Mouse (Mus musculus) ZHBTc4 (cell line): Measurements from ENCODE around the gene H3f3a.
A peak's percentile ranks its signal among the peaks of the same experiment; 100 is the strongest.

Experiments
- DNase-seq: peaks from one replicate; pipeline ENCODE4 v3.0.0-alpha.2; 2011; ENCODE audit warnings: low read depth, low spot score

H3f3a gene

DNA sequence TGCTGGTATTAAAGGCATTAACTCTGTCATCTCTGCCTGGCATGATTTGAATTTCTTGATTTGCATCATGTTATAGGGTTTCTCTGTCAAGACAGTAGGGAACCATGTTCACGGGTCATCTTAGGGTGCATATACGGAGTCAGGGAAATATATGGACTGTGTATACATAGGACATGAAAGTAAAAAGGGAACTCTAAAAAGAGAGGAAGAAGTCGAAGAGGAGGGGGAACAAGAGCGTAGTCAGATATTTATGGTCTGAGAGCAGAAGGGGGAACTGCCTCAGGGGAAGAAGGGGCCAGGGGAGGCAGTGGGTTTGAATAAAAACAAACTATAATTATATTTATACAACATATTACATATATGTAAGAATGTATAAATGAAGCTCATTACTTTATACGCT, 8.5 kb upstream of the H3f3a start:
- no peak for DNase-seq

DNA sequence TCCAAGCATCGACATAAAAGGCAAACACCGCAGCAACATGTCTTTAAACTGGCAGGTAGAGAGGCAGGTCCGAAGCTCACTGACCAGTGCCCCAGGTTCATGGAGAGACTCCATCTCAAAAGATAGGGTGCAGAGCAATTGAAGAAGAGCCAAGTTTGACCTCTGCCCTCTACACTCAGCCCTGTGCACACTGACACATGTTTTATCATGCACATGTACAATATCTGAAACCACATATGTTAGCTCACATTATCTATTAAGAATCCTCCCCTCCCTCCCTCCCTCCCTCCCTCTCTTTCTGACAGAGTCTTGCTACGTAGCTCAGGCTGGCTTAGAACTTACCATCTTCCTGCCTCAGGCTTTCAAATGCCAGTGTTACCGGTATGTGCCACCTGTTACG, 7.4 kb upstream of the H3f3a start:
- no peak for DNase-seq

DNA sequence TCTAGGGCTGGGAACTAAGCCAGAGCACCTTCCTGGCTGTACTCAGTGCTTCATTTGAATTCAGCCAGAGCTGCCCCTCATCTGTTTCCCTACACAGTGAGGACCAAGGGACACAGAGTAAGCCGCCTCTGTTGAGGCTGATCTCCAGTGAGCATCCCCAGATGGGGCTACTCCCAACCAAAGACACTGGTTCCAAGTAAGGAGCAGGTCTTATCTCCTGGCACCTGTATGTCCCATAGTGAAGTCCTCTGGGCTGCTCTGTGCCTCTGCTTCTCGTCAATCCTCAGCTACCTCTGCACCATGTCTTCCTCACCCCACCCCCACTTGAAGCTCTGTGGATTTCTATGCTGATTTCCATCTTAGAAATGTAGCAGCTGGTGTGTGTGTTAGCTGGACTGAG, 4.3 kb upstream of the H3f3a start:
- DNase-seq: no peak

DNA sequence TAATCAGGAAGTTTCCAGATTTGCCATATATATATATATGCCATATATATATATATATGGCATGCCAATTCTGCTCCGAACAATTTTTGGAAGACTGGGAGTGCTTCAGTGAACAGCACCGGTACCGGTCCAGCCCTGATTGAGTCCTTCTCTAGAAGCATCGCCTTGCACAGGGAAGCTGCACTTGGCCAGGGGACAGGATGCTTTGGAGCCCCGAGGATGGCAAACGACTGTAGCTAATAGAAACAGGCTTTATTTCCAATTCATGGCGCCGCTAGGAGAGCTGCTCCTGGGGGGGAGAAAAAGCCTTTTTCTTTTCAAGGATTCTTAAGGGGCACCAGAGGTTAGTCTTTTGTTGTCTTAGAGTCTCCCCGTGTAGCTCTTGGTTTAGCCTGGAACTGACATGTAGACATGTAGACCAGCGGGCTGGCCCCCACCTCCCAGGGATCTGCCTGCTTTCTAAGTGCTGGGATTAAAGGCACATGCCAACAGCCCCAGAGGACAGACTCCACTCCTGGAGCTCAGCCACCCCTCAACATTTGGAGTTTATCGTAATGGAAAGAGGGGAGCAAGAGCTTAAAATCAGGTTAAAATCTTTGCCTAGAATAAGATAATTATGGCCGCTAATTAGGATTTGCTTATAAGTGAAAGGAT, 1.8 kb upstream of the H3f3a start:
- no peak for DNase-seq

DNA sequence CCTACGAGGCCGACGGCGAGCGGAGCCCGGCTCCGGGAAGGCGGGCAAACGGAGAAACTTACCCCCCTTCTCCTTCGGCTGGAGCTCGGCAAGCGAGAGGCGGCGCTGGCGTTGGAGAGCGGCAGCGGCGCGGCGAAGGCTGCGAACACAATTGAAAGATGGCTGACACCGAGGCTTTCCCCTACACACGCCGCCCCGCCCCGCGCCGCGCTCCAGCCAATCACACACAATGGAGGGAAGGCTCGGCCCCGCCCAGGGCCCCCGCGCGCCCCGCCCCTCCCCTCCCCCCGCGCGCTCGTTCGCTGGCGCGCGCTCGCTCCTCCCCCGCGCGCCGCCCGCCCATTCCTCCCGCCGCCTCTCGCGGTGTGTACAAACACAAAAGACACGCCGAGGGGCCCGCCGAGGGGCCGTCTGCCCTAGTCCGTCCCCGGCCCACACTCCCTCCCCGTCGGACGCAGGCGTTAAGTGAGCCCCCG, 296 bp downstream of the H3f3a start:
- peak; percentile 96 for DNase-seq

DNA sequence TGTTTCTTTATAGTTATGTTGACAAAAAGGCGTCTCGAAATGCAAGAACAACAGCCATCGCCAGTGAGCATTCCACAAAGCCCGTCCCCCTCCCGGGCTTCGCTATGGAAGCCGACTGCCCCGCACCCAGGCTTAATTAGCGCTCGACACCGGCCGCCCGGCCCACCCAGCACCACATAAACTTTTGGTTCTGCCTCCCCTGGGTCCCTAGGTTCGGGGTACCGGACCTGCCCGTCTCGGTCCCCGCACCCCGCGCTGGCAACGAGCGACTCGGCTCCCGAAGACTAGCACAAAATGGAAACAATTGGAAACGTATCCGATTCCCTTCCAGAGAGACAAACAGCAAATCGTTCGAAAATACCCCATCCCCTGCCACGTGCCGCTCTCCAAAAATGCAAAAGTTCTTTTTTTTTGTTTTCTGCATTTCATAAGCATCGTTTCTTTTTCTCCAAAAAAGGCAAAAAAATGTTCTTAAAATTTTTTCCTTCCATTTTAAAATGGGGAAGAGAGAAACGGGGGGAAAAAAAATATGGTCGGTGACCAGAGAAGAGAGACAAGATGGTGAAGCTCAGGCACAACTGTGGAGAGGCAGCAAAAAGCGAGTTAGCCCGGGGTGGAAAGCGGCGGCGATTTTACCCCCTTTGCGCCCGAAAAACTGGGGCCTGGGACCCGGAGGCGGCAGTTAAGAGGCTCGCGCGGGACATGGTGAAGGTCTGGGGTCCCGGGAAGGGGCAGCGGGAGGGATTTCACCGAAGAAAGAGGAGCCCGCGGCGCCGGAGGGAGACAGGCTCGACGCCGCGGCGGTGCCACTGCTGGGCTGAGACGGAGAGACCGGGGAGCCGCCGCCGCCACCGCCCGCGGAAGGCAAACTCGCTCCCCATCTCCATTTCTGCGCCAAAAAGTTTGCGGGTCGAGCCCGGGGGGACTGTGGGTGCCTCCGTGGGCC, 1.0 kb downstream of the H3f3a start:
- peak; percentile 68 for DNase-seq

DNA sequence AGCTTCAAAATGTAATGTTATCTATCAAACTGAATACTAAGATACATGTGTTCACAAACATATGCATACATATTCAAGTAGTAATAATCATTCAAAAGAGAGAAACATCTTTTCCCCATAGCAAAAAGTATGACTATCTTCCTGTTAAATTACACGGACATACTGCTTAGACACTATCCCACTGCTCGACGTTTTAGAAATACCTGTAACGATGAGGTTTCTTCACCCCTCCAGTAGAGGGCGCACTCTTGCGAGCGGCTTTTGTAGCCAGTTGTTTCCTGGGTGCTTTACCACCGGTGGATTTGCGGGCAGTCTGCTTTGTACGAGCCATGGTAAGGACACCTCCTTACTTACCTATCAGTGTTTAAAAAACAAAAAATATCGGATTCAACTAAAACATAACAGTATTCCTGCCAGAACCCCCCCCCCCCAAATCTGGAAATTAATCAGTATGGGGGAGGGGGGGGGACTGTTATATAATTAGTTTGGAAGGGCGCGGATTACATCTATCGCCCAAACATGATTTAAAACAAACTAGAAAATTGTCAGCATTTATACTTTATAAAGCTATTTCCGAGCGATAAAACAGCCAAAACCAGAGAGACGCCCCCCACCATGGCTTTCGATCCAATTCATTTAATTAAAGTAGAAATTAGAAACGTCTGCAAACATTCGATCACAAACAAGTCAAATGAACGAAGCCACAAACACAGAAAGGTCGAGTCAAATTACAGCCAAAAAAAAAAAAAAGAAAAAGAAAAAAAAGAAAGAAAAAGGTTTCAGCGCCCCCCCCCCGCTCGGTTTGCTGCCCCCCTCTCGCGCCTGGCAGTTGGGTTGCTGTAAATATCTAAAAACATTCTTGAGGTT, 1.9 kb downstream of the H3f3a start:
- DNase-seq: peak; percentile 63

DNA sequence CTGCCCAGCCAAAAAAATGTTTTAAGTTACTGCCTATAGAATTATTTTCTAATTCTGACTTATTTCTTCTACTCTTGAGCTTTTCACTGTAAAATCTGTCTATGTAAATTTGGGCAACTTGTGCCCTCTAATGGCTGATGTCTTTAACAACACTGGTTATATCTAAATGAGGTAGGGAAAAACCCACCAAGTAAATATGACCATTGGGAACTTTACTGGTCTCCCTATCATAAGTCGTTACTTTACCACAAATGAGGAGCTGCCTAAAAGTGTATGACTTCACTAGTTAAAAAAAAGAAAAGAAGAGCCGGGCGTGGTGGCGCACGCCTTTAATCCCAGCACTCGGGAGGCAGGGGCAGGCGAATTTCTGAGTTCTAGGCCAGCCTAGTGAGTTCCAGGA, 2.8 kb downstream of the H3f3a start:
- peak; percentile 39 for DNase-seq

DNA sequence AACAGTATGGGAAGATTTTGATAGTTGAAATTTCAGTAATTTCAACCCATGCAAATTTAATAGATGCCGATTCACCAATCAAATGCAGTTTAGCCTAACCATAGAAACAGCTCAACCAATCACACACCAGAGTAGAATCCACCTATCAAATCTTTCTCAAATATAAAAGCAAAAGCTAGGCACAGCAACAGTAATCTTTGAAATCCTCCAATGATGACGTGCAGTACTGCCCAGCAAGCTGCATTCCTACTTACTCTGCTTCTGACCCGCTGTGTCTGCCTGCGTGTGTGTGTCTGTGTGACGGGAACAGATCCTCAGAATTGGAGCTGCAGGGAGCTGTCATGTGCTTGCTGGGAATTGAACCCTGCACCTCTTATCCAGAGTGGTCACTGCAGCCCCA, 4.9 kb downstream of the H3f3a start:
- DNase-seq: no peak

DNA sequence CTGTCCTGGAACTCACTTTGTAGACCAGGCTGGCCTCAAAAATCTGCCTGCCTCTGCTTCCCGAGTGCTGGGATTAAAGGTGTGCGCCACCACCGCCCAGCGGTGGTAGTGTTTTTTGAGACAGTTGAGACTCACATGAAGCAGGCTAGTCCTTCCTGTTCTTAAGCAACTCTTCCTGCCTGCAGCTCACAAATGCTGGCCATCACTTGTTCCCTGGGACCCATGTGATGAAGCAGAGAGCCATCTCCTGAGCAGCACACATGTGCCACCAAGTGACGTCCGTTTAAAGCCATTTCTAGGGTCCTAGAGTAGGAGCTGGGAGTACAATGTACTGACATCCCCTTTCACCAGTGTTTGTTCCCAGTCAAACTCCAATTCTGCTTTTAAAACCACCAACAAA, 9.9 kb downstream of the H3f3a start:
- DNase-seq: peak; percentile 46

DNA sequence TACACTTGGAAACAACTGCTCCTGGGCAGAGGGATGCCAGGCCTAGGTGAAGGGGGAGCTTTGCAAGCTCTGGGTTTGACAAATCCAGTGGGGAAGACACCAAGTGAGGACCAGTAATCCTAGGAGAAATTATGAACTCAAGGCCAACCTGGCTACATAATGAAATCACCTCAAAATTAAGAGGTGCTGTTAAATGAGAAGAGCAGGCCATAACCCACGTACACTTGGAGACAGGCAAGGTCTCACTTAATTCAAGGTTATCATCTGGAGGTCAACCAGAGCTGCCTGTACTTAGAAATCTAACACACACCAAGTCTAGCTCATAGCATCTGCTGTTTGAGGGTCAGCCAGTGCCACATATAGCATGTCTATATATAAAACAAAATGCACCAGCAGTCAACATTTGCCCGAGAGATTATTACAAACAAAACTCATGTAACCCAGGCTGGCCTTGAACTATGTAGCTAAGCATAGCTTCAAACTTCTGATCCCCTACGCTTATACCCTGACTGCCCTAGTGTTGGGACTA, 12.2 kb downstream of the H3f3a start:
- no peak for DNase-seq

DNA sequence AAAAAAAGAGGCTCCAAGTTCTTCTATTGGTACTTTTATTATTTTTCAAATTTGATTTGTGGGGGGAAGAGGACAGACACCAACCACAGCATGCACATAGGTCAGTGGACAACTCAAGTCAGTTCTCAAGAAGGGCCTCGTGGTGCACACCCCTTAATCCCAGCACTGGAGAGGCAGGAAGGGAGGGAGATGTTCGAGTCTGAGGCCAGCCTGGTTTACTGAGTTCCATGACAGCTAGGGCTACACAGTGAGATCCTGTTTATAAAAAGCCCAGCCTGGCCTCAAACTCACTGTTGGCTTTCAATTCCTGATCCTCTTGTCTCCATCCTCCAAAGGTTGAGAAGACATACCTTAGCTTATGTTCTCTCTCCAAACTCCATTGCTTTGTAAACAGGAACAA, 12.9 kb downstream of the H3f3a start:
- no peak for DNase-seq

DNA sequence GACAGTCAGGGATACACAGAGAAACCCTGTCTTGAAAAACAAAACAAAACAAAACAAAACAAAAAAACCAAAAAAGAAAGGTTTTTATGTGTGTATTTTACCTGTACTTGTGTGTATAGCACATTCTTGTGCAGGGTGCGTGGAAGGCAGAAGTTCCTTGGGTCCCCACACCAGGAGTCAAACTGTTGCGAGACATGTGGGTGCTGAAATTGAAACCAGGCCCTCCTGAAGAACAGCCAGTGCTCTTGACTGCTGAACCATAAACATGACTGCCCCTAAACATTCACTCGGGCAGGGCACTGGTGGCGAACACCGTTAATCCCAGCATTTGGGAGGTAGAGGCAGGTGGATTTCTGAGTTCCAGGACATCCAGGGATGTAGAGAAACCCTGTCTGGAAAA, 13.7 kb downstream of the H3f3a start:
- no peak for DNase-seq

DNA sequence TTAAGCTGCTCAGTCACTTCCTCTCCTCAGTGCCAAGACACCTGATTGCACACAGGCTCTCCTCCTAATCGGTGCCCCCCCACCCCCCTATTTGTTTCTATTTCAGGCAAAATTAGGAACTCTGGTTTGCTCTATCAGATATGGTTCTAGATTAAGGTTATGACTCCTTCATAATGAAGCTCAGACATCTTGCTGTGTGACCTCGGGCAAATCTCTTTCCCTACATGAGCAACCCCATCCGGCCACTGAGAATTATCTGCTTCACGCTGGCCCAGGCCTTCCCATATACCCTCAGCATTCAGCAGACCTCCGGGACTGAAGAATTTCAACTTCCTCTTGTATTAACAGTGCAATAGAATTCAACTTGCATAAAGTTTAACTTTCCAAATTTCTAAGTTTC, 14.5 kb downstream of the H3f3a start:
- DNase-seq: no peak

DNA sequence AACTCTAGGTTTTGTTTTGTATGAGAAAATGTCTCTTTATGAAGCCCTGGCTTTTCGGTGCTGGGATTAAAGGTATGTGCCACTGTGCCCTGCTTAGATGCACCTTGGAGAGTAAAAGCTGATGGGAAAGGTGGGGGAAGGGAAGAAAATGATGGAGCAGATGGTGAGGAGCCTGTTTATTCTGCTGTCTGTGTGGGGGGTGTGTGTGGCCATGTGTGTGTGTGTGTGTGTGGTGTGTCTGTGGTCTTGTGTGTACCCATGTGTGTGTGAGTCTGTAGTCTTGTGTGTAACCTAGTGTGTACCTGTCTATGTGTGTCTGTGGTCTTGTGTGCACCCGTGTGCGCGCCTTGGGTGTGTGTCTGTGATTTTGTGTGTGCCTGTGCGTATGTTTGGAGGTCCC, 15.1 kb downstream of the H3f3a start:
- DNase-seq: no peak

DNA sequence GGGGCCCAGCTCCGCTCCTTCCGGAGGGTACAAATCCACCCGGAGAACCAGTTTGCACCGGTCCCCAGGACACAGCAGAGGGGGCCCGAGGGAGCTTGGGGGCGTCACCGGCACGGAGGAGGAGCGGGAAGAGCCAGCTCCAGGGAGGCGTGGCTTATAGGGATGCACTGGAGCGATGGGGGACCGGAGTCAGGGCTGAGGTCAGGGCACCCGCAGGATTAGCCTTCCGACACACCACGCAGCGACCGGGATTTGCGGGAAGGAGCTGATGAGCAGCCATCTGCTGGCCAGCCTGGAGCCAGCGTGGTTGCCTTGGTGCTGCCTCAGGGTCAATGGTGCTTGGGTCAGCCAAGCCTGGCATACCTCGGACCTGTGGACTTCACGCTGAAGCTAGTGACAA, 19.6 kb downstream of the H3f3a start:
- DNase-seq: peak; percentile 91

DNA sequence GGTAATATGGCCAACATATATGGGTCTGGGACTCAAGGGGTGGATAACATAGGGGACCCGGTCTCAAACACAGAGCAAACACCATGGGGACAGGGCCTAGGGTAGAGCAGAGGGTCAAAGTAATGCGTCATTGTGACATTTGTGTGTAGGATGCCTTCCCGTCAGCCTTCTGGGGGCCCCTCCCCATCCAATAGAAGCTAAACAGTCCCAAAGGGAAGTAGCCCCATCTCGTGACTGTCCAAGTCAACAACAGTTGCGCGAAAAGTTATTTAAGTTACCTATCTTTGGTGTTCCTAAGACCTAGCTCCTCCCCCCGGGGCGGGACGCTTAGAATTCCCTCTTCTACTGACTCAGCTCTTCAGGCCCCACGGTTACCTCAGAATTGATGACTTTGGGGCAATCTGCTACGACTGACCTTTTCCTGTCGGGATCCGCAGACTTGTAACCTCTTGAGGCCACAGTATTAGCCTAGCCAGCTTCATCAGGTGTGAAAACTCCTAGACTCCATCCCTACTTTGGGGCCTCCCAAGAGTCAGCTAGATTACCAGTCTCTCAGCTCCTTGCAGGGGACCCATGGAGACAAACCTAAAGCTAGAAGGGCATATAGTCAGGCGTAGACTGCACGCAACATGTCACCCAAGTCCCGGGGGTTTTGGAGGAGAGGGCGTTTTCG, 20.2 kb downstream of the H3f3a start:
- DNase-seq: peak; percentile 88

DNA sequence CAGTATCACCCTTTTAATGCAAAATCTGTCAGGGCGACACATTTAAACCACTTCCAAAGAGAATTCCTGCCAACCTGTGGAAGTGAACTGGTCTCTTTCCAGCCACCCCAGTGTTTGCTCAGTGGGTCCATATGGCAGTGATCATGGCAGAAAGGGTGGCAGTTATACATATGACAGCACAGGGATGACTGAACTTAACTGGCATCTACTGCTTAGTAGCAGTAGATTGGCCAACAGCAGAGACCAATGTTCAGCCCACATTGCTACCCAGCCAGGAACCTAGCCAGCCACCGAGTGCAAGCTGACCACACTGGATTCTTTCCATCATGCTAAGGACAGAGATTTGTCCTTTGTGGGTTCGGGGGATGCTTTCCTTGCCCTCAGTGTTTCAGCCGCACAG, 20.9 kb downstream of the H3f3a start:
- DNase-seq: no peak

DNA sequence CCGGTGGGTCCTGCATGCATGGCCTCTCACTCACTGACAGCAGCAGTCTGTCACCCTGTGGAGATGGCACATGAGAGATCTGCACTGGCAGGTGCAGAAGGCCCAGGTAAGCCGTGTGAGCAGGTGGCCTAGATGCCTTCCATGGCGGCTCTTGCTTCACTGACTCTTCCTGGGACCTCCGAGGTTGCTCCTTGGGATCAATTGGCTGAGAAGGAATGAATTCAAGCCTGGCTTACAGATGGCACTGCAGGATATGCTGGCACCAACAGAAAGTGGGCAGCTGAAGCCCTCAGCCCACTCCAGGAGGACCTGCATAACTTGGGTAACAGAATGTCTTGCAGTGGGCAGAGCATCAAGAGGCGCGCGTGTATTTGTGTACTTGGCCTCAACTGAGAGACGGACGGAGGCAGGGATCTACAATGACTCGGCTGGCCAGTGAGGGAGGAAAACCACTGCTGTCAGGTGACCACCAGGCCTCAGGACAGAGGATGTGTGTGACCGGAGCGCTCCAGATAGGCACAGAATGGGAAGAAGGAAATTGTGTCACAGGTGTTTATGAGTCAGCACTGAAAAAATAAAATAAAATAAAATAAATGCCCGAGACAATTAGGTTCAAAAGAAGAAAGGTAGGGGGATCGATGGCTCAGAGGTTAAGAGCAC, 21.8 kb downstream of the H3f3a start:
- DNase-seq: no peak

DNA sequence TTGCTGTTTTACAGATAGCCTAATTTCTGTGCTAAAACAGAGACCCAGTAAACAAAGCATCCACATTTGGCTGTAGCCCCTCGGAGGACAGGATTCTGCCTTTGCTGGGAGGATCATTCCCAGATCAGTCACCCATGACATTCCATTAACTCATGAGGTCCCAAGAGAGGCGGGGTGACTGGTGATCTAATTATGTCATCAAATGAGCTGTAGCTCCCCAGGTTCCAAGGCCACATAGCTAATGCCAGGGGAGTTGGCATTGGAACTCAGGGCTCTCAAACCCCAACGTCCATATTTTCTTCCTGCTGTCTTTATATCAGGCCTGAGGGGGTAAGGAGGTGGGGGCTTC, 30.2 kb downstream of the H3f3a start:
- DNase-seq: no peak
